ENCODE assay signal across 19 mouse cellular contexts in genomic region chr4:104539047-104539446, GRCm38 (mm10).
A peak's percentile ranks its signal among the peaks of the same experiment; 100 is the strongest.
DNase-seq lines count a peak whose midpoint lies in the region; ATAC-seq and TF ChIP-seq lines count a peak whose summit lies in the region.
"Had no signal": no experiment of that assay in that cellular context is flagged by ENCODE, and none has a peak within 500 bp of the region (broad histone marks: within the 10 kb centered on the region; RNA-seq: fewer than 3 reads in every experiment).

No protein-coding gene starts in this region.

- H3K4me3 ChIP-seq in heart, adult 2 months = no peak overlapping the region
- no peak overlapping the region for H3K4me3 ChIP-seq in heart, embryonic 11.5 days (ENCODE audit: low read depth, low read length)
- H3K4me3 ChIP-seq in layer of hippocampus, adult 2 months = no peak overlapping the region
- H3K4me3 ChIP-seq in lung, postnatal 0 days (ENCODE audit: low read depth, low read length) = no peak overlapping the region
- H3K4me3 ChIP-seq: embryonic facial prominence, embryonic 13.5 days; forebrain, embryonic 15.5 days; kidney, embryonic 15.5 days; limb, embryonic 15.5 days; stomach, embryonic 15.5 days had no signal

- H3K79me2 ChIP-seq in heart, adult 2 months (replicated peaks; ENCODE audit: control insufficient read depth, insufficient read depth, low read length) = no peaks in the 10 kb centered on the region

- no peak overlapping the region for H3K4me2 ChIP-seq in heart, embryonic 11.5 days
- no peak overlapping the region for H3K4me2 ChIP-seq in lung, postnatal 0 days (replicated peaks; ENCODE audit: low read depth, low read length)
- H3K4me2 ChIP-seq: embryonic facial prominence, embryonic 13.5 days; forebrain, embryonic 15.5 days; kidney, embryonic 15.5 days; limb, embryonic 15.5 days; stomach, embryonic 15.5 days had no signal

- H3K36me3 ChIP-seq in heart, adult 2 months (ENCODE audit: control insufficient read depth, insufficient read depth, low read length) = no peaks in the 10 kb centered on the region
- H3K36me3 ChIP-seq in heart, embryonic 11.5 days (ENCODE audit: control insufficient read depth, insufficient read depth, low read length) = no peaks in the 10 kb centered on the region
- no peaks in the 10 kb centered on the region for H3K36me3 ChIP-seq in lung, postnatal 0 days (ENCODE audit: insufficient read depth, low read length)
- H3K36me3 ChIP-seq: embryonic facial prominence, embryonic 13.5 days; forebrain, embryonic 15.5 days; kidney, embryonic 15.5 days; limb, embryonic 15.5 days; stomach, embryonic 15.5 days had no signal

- TF ChIP-seq CTCF in heart, adult 2 months (IDR thresholded peaks at IDR 0.05) = peak; percentile 41
- peak; percentile 67 for TF ChIP-seq CTCF in layer of hippocampus, adult 2 months (conservative IDR thresholded peaks at IDR 0.05)
- TF ChIP-seq CTCF in lung, postnatal 0 days (IDR thresholded peaks at IDR 0.05) = peak; percentile 56

- H3K9ac ChIP-seq in heart, adult 2 months (ENCODE audit: low read depth, low read length) = no peak overlapping the region
- H3K9ac ChIP-seq in heart, embryonic 11.5 days (ENCODE audit: low read depth, low read length) = no peak overlapping the region
- H3K9ac ChIP-seq in lung, postnatal 0 days (replicated peaks; ENCODE audit: low read depth) = no peak overlapping the region
- H3K9ac ChIP-seq: embryonic facial prominence, embryonic 13.5 days; forebrain, embryonic 15.5 days; kidney, embryonic 15.5 days; limb, embryonic 15.5 days; stomach, embryonic 15.5 days had no signal

- H3K27ac ChIP-seq in heart, adult 2 months = no peak overlapping the region
- H3K27ac ChIP-seq in heart, embryonic 11.5 days (ENCODE audit: low read depth, low read length) = no peak overlapping the region
- no peak overlapping the region for H3K27ac ChIP-seq in layer of hippocampus, adult 2 months
- H3K27ac ChIP-seq in lung, postnatal 0 days (ENCODE audit: low read length) = no peak overlapping the region
- H3K27ac ChIP-seq: embryonic facial prominence, embryonic 13.5 days; forebrain, embryonic 15.5 days; kidney, embryonic 15.5 days; limb, embryonic 15.5 days; stomach, embryonic 15.5 days had no signal

- DNase-seq in heart, adult 2 months = no peak
- DNase-seq in layer of hippocampus, adult 2 months (ENCODE audit: low spot score in 2 of 2) = no peak
- DNase-seq in layer of hippocampus, adult 8-10 months (ENCODE audit: low spot score in 2 of 2) = no peak
- DNase-seq in lung, postnatal 0 days (ENCODE audit: low spot score) = no peak
- DNase-seq in lung, postnatal 36 days = no peak
- DNase-seq in ovary, postnatal 10 days (ENCODE audit: low spot score) = no peak
- DNase-seq: adrenal gland, adult 2 months; B cell, adult 2 months; cerebellum, adult 9-11 months; layer of hippocampus, postnatal 36 days; lung, postnatal 10 days; right cerebral cortex, postnatal 25 days had no signal

- H3K27me3 ChIP-seq in heart, adult 2 months (ENCODE audit: control insufficient read depth, insufficient read depth, low read length) = peaks cover 1% of the 10 kb centered on the region; the same call in 1 of the 2 replicates
- no peaks in the 10 kb centered on the region for H3K27me3 ChIP-seq in heart, embryonic 11.5 days (ENCODE audit: control insufficient read depth, insufficient read depth, low read length)
- no peaks in the 10 kb centered on the region for H3K27me3 ChIP-seq in lung, postnatal 0 days (replicated peaks; ENCODE audit: insufficient read depth, low read length)
- H3K27me3 ChIP-seq: embryonic facial prominence, embryonic 13.5 days; forebrain, embryonic 15.5 days; kidney, embryonic 15.5 days; limb, embryonic 15.5 days; stomach, embryonic 15.5 days had no signal

- H3K9me3 ChIP-seq in heart, embryonic 11.5 days (replicated peaks; ENCODE audit: control insufficient read depth, low read length) = no peaks in the 10 kb centered on the region
- H3K9me3 ChIP-seq in lung, postnatal 0 days (ENCODE audit: low read length) = no peaks in the 10 kb centered on the region
- H3K9me3 ChIP-seq: embryonic facial prominence, embryonic 13.5 days; forebrain, embryonic 15.5 days; kidney, embryonic 15.5 days; limb, embryonic 15.5 days; stomach, embryonic 15.5 days had no signal

- TF ChIP-seq EP300 in heart, adult 2 months (IDR thresholded peaks at IDR 0.05; ENCODE audit: insufficient read depth, low read depth, low read length) = no peak
- TF ChIP-seq EP300 in lung, postnatal 0 days (IDR thresholded peaks at IDR 0.05) = no peak

- intact Hi-C loops in heart, adult 2 months (cut with DNase I) = no loop called here

- WGBS in heart, adult 2 months = 73% methylated on average over 2 of the region's 2 CpGs
- 66% methylated on average over 2 of the region's 2 CpGs for WGBS in heart, embryonic 11.5 days (ENCODE audit: insufficient replicate concordance)
- 72% methylated on average over 2 of the region's 2 CpGs for WGBS in lung, postnatal 0 days

- no peak for TF ChIP-seq POLR2A in heart, adult 2 months (IDR thresholded peaks at IDR 0.05; ENCODE audit: insufficient read depth, low read depth, low read length)

- ATAC-seq in heart, embryonic 11.5 days (replicated peaks; ENCODE audit: insufficient number of reproducible peaks, low FRiP score, low TSS enrichment) = no peak
- ATAC-seq in lung, postnatal 0 days = no peak
- ATAC-seq: forebrain, embryonic 15.5 days; midbrain, embryonic 16.5 days had no signal

- H3K4me1 ChIP-seq in heart, adult 2 months (ENCODE audit: control insufficient read depth, insufficient read depth, low read length) = no peaks in the 10 kb centered on the region
- H3K4me1 ChIP-seq in heart, embryonic 11.5 days (ENCODE audit: control insufficient read depth, insufficient read depth, low read length) = no peaks in the 10 kb centered on the region
- H3K4me1 ChIP-seq in lung, postnatal 0 days (ENCODE audit: insufficient read depth, low read depth, low read length) = no peaks in the 10 kb centered on the region
- H3K4me1 ChIP-seq: embryonic facial prominence, embryonic 13.5 days; kidney, embryonic 15.5 days; limb, embryonic 15.5 days; stomach, embryonic 15.5 days had no signal
